Mouse (Mus musculus) G1E (cell line): ENCODE data around the gene Lmna.

ENCODE experiments used
- CTCF ChIP-seq: IDR thresholded peaks from 2 replicates; pipeline ENCODE4 v1.5.1; 2012; ENCODE audit warnings: low read depth, low read length, inconsistent platforms, mixed read lengths
- TAL1 ChIP-seq: conservative IDR thresholded peaks from 2 replicates; pipeline ENCODE4 v1.6.1; 2012; ENCODE audit warnings: low read depth, low read length, inconsistent platforms, mixed read lengths

DNA sequence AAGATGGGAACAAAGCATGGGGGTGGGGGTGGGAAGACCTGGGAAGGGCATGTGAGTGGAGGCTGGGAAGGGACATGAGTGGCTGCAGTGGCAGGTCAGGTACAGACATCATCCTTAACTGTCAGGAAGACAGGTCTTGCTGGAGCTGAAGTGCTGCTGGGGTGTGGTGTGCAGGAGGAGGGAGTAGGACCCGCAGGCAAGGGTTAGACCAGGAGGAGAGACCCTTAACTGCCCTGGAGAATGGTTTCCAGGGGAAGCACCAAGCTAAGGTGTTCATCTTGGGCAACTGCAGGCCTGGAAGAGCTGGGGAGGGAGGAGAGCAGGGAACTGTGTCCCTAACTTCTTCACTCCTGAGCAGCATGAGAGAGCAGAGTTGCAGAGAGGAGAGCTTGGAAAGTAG lies 22.4 kb downstream of the Lmna start:
- TF ChIP-seq CTCF (no peak), TAL1 (no peak)
